Mouse (Mus musculus): ENCODE measurements around the gene Tmem266.

The Tmem266 gene

DNA sequence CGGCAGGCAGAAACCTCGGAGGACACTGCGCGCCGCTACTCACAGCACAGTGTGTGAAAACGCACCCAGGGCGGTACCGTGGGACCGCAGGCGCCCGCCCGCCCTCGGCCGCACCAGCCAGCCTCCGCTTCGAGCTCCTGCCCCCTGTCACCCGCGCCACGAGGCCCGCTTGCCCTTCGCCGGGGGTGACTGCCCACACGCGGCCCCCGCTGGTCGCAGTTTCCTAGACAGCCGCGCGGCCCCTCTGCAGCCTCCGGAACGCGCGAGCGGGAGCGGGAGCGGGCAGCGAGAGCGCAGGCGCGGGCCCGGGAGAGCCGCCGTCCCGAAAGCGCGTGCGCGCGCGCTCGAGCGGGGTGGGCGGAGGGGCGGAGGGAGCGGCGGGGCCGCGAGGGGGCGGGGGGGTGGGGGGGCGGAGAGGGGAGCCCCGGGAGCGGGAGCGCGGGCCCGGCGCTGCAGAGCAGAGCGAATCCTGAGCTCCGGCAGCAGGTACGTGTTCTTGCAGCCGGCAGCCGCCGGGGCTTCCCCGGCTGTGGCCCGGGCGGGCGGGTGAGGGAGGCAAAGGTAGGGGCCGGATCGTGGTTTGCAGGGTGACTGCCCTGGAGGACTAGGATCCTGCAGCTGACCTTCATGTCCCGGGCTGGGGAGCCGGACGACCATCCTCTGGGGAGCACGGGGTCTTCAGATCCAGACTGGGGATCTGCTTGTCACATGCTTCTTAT lies at the start of gene Tmem266, which contains the start of gene Nrg4:
Gene Tmem266, plus strand, starts transcription at position 399 of the 719 bp plus-strand sequence.
Gene Nrg4, minus strand, starts transcription at position 330 of the 719 bp plus-strand sequence.
- DNase-seq (ENCODE audit: low read depth) = no peak

DNA sequence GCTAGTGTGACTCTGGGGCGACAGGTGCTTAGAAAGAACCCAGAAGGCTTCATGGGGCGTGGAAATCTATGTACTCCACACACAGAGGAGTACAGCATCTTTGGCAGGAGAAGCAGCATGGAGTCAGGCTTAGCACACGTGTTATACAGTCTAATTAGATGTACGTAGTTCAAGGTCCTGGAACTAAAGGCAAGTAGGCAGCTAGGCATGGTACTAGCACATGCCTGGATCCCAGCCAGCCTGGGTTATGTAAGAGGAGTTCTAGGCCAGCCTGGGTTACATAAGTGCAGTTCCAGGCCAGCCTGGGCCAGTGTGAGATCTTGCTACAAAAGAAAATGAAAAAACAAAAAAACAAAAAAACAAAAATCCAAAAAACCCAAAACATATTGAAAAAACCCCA lies 49.2 kb upstream of the Tmem266 start:
- no peak for DNase-seq (ENCODE audit: low read depth)

- DNase-seq (ENCODE audit: low read depth) = no peak
These were observed 47.4 kb upstream of the Tmem266 start for GRCm38 (mm10) chr9:55279114-55279825.

GRCm38 (mm10) chr9:55283516-55283915 lies 43.2 kb upstream of the Tmem266 start:
- DNase-seq (ENCODE audit: low read depth) = peak; percentile 8

DNA sequence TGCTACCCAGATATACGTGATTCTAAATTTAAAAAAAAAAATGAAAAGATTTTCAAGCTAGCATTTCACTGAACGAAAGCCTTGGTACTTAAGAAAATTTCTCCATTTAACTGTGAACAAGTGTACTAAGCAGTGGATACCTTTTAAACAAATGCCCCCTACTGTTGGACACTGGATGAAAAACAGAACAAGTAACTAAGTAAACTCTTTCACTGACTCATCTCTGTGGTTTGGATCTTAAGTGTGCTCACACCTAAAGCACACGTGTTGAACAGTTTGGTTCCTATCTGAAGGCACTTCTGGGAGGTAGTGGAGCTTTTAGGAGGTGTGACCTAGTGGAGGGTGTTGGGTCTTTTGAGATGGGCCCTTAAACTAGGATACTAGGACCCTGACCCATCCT lies 41.5 kb upstream of the Tmem266 start:
- DNase-seq (ENCODE audit: low read depth) = no peak

DNA sequence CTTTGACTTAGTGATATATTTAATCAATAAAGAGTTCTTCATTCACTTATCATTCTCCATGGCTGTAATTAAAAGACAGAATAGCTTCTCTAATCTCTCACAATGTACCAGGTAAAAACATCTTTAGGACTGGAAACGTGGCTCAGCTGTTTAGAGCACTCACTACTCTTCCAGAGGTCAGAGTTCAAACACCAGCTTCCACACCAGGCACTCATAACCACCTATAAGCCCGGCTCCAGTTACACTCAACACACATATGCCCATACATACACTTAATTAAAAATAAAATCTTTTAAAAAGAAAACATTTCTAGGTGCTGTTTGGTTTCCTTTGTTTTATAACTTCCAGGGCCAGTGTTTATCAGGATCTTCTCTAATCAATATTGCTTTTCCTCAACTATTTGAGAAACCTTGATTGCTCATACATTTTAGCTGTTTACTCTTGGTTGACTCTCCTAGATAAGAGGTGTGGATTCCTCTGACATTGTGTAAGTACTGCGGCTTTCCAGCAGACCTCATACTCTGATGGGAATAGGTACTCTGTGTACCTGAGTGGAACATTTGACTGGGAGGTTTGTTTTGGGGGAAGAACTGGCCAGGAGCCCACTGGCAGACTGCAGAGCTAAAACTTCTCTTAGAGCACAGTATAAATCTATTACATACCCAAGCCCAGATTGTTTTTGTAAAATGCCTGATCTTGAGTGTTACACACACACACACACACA lies 37.1 kb upstream of the Tmem266 start:
- no peak for DNase-seq (ENCODE audit: low read depth)

DNA sequence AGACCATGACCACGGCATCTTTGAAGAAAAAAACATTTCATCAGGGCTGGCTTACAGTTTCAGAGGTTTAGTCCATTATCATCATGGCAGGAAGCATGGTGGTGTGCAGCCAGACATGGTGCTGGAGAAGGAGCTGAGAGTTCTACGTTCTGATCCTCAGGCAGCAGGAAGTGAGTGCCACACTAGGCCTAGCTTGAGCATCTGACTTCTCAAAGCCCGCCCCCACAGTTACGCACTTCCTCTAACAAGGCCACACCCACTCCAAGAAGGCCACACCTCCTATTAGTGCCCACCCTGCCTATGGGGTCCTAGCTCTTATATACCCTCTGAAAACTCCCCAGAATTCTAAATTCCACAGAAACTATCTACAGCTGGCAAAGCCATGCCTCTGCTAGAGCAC lies 34.7 kb upstream of the Tmem266 start:
- no peak for DNase-seq (ENCODE audit: low read depth)

GRCm38 (mm10) chr9:55296221-55296620 lies 30.5 kb upstream of the Tmem266 start:
- DNase-seq (ENCODE audit: low read depth) = no peak

DNA sequence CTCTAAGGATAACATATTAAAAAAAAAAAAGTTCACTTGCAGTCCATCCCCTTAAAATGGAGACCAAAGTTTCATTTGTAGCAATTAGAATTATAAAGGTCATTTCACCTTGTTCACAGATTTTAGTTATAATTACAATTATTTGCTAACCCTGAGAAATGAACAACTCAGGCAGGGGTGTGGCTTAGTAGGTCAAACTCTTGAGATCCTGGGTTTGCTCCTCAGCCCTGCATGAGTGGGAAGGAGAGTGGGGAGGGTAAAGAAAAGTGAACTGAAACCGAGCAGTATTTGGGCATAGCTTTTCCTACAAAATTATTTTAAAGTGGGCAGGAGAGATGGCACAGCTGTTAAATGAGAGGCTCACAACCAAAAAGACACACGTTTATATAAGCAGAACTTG lies 19.6 kb upstream of the Tmem266 start:
- DNase-seq (ENCODE audit: low read depth) = no peak

DNA sequence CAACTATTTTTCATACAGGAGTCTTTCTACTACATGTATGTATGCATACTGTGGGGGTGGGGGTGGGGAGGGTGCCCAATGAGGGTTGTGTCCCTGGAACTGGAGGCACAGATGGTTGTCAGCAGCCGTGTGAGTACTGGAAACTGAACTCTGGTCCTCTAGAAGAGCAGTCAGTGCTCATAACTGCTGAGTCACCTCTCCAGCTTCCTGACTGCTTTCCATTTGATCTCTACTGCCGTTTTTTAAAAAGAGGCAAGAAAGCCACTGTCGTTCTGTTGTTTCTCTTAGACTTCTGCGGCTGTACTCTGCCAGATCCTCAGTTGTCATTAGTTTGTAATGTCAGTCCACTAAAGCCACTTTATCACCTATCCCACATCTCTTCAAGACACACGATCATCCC lies 19.2 kb upstream of the Tmem266 start:
- DNase-seq (ENCODE audit: low read depth) = no peak

DNA sequence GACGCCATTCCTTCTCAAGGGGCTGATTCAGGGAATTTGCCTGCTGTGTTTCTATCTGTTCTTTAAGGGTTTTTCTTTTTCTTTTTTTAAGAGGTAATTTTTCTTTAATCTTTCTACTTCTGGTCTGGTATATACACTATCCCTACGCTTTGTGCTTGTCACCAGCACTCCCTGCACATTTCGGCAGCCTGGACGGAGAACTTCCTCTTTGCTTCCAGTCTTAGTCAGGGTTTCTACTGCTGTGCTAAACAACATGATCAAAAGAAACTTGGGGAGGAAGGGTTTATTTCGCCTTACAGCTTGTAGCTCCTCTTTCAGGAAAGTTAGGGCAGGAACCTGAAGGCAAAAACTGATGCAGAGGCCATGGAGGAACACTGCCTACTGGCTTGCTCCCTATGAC lies 18.3 kb upstream of the Tmem266 start:
- DNase-seq (ENCODE audit: low read depth) = no peak

- peak; percentile 54 for DNase-seq (ENCODE audit: low read depth)
These were observed 15.2 kb upstream of the Tmem266 start for GRCm38 (mm10) chr9:55311560-55311959.

- no peak for DNase-seq (ENCODE audit: low read depth)
These were observed 13.0 kb upstream of the Tmem266 start for GRCm38 (mm10) chr9:55313619-55314261.

- DNase-seq (ENCODE audit: low read depth) = no peak
These were observed 4.1 kb upstream of the Tmem266 start for GRCm38 (mm10) chr9:55322641-55323040.

- DNase-seq (ENCODE audit: low read depth) = no peak
These were observed 2.6 kb upstream of the Tmem266 start for GRCm38 (mm10) chr9:55324085-55324484.

DNA sequence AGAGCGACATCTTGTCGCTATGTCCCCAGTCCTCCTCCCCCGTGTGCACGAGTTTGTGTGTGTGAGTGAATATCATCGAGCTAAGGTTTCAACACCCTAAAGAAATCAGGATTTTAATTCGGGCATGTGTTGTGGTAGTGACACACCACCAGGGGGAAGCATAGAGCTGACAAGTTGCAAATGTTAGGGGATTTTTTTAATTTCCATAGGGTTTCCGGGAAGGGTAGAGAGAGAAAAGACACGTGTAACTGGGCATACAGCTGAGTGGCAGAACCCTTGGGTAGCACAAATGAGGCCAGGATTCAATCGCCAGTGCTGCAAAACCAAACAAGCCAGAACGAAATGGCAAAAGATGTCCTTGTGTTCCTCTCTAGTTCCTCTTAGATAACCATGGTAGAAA lies 2.2 kb upstream of the Tmem266 start:
- DNase-seq (ENCODE audit: low read depth) = no peak

- no peak for DNase-seq (ENCODE audit: low read depth)
These were observed 1.7 kb upstream of the Tmem266 start for GRCm38 (mm10) chr9:55325061-55325460.

- DNase-seq (ENCODE audit: low read depth) = no peak
These were observed 874 bp upstream of the Tmem266 start for GRCm38 (mm10) chr9:55325564-55326514.

GRCm38 (mm10) chr9:55327234-55327615 lies 512 bp downstream of the Tmem266 start:
- DNase-seq (ENCODE audit: low read depth) = no peak

DNA sequence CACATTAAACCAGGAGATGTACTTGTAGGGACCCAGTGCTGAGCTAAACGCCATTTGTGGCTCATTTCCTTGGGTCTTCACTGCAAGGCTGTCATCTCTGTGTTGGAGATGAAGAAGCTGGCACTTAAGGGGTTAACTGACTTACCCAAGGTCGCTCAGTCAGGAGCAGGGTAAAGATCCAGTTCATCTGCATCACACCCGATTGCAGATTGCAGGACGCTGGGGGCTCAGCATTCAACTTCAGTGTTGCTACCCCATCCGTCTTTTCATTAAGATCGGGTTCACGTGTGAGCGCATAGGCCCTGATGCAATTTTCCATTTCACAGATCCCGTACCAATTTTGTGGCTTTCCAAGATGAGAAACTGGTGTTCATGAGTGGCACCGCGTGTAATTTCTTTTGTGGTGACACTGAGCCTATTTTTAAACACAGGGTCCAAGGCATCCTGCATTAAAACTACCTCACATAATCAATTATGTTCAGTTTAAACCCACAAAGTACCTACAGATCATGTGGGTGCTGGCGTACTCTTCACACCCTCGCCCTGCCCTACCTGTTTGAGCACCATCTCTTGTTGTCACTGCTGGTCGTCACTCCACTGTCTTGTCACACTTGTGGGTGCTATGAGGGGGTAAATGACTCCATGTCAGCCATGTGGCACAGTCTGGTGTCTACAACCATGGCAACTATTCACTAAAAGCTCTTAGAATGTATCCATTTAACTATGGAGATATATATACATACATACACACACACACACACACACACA lies 1.6 kb downstream of the Tmem266 start:
- DNase-seq (ENCODE audit: low read depth) = no peak

GRCm38 (mm10) chr9:55329401-55329800 lies 2.7 kb downstream of the Tmem266 start:
- DNase-seq (ENCODE audit: low read depth) = no peak

Measured in c-Kit-positive CD71-positive TER-119-negative erythroid progenitor cells, embryonic 14.5 days (primary cell).